Mouse (Mus musculus) bone marrow macrophage, adult 2 months (primary cell): ENCODE results near the gene Thsd4.

ENCODE experiments used
- CTCF ChIP-seq: IDR thresholded peaks from 2 replicates; pipeline ENCODE4 v1.5.1; 2012; ENCODE audit warnings: low read depth, mild to moderate bottlenecking, low read length, moderate library complexity
- POLR2A ChIP-seq: IDR thresholded peaks from 2 replicates; pipeline ENCODE4 v1.6.1; 2012; ENCODE audit warnings: mild to moderate bottlenecking, low read depth, low read length, borderline replicate concordance

- TF ChIP-seq POLR2A (no peak), CTCF (no peak)
These were observed 64.3 kb downstream of the Thsd4 start for GRCm38 (mm10) chr9:60457359-60458210.
